Mouse (Mus musculus): ENCODE results near the gene Hk1.

DNA sequence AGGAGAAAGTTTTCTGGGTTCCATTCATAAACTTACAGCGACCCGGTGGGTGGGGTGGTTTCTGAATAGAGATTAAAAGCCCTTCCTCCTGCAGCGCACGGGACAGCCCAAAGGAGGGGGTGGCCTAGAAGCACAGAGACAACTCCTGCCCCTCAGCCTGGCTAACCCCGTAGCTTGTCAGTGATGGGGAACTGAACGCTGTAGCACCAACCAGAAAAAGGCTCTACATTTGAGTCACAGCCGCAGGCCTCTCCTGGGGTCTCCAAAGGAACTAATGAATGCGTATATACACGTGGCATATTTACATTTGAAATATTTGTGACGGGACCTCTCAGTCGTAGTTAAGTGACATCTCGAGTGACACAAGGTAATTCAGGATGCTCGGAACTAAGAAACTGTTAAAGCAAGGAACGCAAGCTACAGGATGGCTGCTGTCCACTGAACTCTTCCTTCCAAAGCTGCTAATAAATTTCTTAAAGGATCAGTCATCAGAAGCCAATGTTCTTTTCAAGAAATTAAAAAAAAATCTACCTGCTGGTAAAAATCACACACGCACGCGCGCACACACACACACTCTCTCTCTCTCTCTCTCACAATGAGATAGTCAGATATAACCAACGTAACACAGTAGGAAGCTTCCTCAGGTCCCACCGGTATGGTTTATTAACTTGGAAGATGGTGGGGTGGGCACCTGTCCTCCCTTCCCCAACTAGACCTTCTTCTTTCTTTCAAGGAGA is 44.9 kb downstream of the Hk1 start:
- TF ChIP-seq POLR2A (IDR thresholded peaks at IDR 0.05; ENCODE audit: borderline replicate concordance, low read depth, low read length) (no peak), CTCF (IDR thresholded peaks at IDR 0.05; ENCODE audit: low read depth, low read length) (no peak)

Data from bone marrow macrophage, adult 2 months (primary cell).